In genomic region chr8:104557226-104557625, GRCm38 (mm10) we compare ENCODE assay signal across 31 mouse cellular contexts. TPM values are rescaled to one million over a fixed set of nuclear protein-coding genes. Genes with fewer than 3 reads are reported as not detected.
A peak's percentile ranks its signal among the peaks of the same experiment; 100 is the strongest.
DNase-seq lines count a peak whose midpoint lies in the region; ATAC-seq and TF ChIP-seq lines count a peak whose summit lies in the region.
"Had no signal": no experiment of that assay in that cellular context is flagged by ENCODE, and none has a peak within 500 bp of the region (broad histone marks: within the 10 kb centered on the region; RNA-seq: fewer than 3 reads in every experiment).

No protein-coding gene starts in this region.

- H3K4me1 ChIP-seq in MEL (ENCODE audit: control insufficient read depth in 1 of 2, insufficient read depth in 2 of 2, low read length in 2 of 2): no peaks in the 10 kb centered on the region
- H3K4me1 ChIP-seq in liver, embryonic 13.5 days (replicated peaks): no peaks in the 10 kb centered on the region
- H3K4me1 ChIP-seq in liver, embryonic 16.5 days (ENCODE audit: control insufficient read depth, low read depth, low read length): no peaks in the 10 kb centered on the region
- H3K4me1 ChIP-seq: forebrain, embryonic 10.5 days; forebrain, embryonic 13.5 days; heart, embryonic 12.5 days; heart, embryonic 15.5 days had no signal

- TF ChIP-seq CTCF in MEL (IDR thresholded peaks at IDR 0.05 in 2 of 3, conservative IDR thresholded peaks at IDR 0.05 in 1 of 3; ENCODE audit: control insufficient read depth in 1 of 3, insufficient read depth in 1 of 3, low read depth in 2 of 3, low read length in 3 of 3, poor library complexity in 1 of 3, severe bottlenecking in 1 of 3): no peak
- TF ChIP-seq CTCF in left cerebral cortex, adult 2 months (IDR thresholded peaks at IDR 0.05): no peak

- no peak for TF ChIP-seq RAD21 in MEL (IDR thresholded peaks at IDR 0.05; ENCODE audit: low read depth, low read length)

- no peaks in the 10 kb centered on the region; a peak in 3 of 4 replicates for H3K27me3 ChIP-seq in MEL (ENCODE audit: control insufficient read depth in 1 of 2, insufficient read depth in 2 of 2, low read length in 2 of 2)
- H3K27me3 ChIP-seq in liver, embryonic 13.5 days: peaks cover 11% of the 10 kb centered on the region; the same call in 1 of the 2 replicates
- H3K27me3 ChIP-seq in liver, embryonic 16.5 days (ENCODE audit: control insufficient read depth, insufficient read depth, low read depth, low read length): no peaks in the 10 kb centered on the region
- H3K27me3 ChIP-seq: forebrain, embryonic 13.5 days had no signal

- H3K9me3 ChIP-seq in MEL (replicated peaks; ENCODE audit: insufficient read depth, low read length): no peaks in the 10 kb centered on the region
- H3K9me3 ChIP-seq in liver, embryonic 13.5 days (replicated peaks): no peaks in the 10 kb centered on the region
- no peaks in the 10 kb centered on the region for H3K9me3 ChIP-seq in liver, embryonic 16.5 days (replicated peaks; ENCODE audit: control insufficient read depth, low read length)
- H3K9me3 ChIP-seq: forebrain, embryonic 10.5 days; forebrain, embryonic 13.5 days; heart, embryonic 12.5 days; heart, embryonic 15.5 days had no signal

- TF ChIP-seq EP300 in MEL (IDR thresholded peaks at IDR 0.05; ENCODE audit: low read depth in 1 of 2, low read length in 2 of 2): no peak

- H3K9ac ChIP-seq in MEL (ENCODE audit: control insufficient read depth, low read depth, low read length, poor library complexity, severe bottlenecking): no peak overlapping the region
- H3K9ac ChIP-seq in liver, embryonic 13.5 days: no peak overlapping the region
- no peak overlapping the region for H3K9ac ChIP-seq in liver, embryonic 16.5 days (ENCODE audit: low read depth, low read length)
- H3K9ac ChIP-seq: forebrain, embryonic 13.5 days; heart, embryonic 12.5 days; heart, embryonic 15.5 days; hindbrain, embryonic 14.5 days had no signal

- no peak overlapping the region for H3K4me2 ChIP-seq in liver, embryonic 13.5 days
- no peak overlapping the region for H3K4me2 ChIP-seq in liver, embryonic 16.5 days (ENCODE audit: low read depth, low read length)
- H3K4me2 ChIP-seq: forebrain, embryonic 13.5 days; heart, embryonic 12.5 days; heart, embryonic 15.5 days; hindbrain, embryonic 14.5 days had no signal

- no peak for TF ChIP-seq POLR2A in MEL (IDR thresholded peaks at IDR 0.05; ENCODE audit: control insufficient read depth in 1 of 2, insufficient read depth in 1 of 2, low read depth in 1 of 2, low read length in 2 of 2, poor library complexity in 1 of 2)

- 47% methylated on average over 7 of the region's 7 CpGs for WGBS in liver, embryonic 13.5 days (ENCODE audit: insufficient replicate concordance)
- 55% methylated on average over 7 of the region's 7 CpGs for WGBS in liver, embryonic 16.5 days (ENCODE audit: insufficient replicate concordance)

- intact Hi-C loops in left cerebral cortex, adult 2 months (cut with DNase I): no loop called here

- no peaks in the 10 kb centered on the region for H3K36me3 ChIP-seq in MEL (ENCODE audit: control insufficient read depth in 1 of 2, insufficient read depth in 2 of 2, low read length in 2 of 2)
- no peaks in the 10 kb centered on the region for H3K36me3 ChIP-seq in liver, embryonic 13.5 days
- H3K36me3 ChIP-seq in liver, embryonic 16.5 days (ENCODE audit: control insufficient read depth, insufficient read depth): no peaks in the 10 kb centered on the region
- H3K36me3 ChIP-seq: forebrain, embryonic 10.5 days; heart, embryonic 12.5 days; heart, embryonic 15.5 days had no signal

- H3K4me3 ChIP-seq in MEL (ENCODE audit: control insufficient read depth in 1 of 2, insufficient read depth in 1 of 2, low read depth in 2 of 2, low read length in 2 of 2): no peak overlapping the region
- H3K4me3 ChIP-seq in liver, embryonic 13.5 days (replicated peaks): no peak overlapping the region
- no peak overlapping the region for H3K4me3 ChIP-seq in liver, embryonic 16.5 days (ENCODE audit: low read depth, low read length)
- H3K4me3 ChIP-seq in left cerebral cortex, adult 2 months: no peak overlapping the region
- H3K4me3 ChIP-seq: forebrain, embryonic 10.5 days; forebrain, embryonic 13.5 days; heart, embryonic 12.5 days; heart, embryonic 15.5 days had no signal

- no peaks in the 10 kb centered on the region for H3K79me2 ChIP-seq in MEL (ENCODE audit: control insufficient read depth, insufficient read depth, low read length, poor library complexity)

- DNase-seq in MEL (ENCODE audit: low read depth, low spot score) (no peak), liver (peak; percentile 33)
- no peak for DNase-seq in liver, embryonic 13.5 days
- DNase-seq in thymus, adult 18-20 months: no peak
- DNase-seq in gastrocnemius, postnatal 4 days (ENCODE audit: low spot score in 2 of 2): no peak
- DNase-seq in left cerebral cortex, adult 2 months (ENCODE audit: extremely low spot score in 1 of 2, low spot score in 2 of 2): no peak
- DNase-seq in spleen, adult 12 weeks (ENCODE audit: low spot score): no peak
- DNase-seq: adrenal gland, adult 8-10 months; adrenal gland, postnatal 25 days; cerebellum, adult 18-20 months; cerebellum, adult 9-11 months; cerebellum, postnatal 25 days; gastrocnemius, postnatal 10 days; gastrocnemius, postnatal 36 days; heart, adult 18-20 months; heart, postnatal 10 days; heart, postnatal 4 days had no signal

- no peak overlapping the region for H3K27ac ChIP-seq in MEL (ENCODE audit: control insufficient read depth, low read depth, low read length)
- no peak overlapping the region for H3K27ac ChIP-seq in liver, embryonic 13.5 days
- H3K27ac ChIP-seq in liver, embryonic 16.5 days (ENCODE audit: low read length): no peak overlapping the region
- H3K27ac ChIP-seq in left cerebral cortex, adult 2 months: no peak overlapping the region
- H3K27ac ChIP-seq: forebrain, embryonic 10.5 days; forebrain, embryonic 13.5 days; heart, embryonic 15.5 days; hindbrain, embryonic 14.5 days; hindbrain, postnatal 0 days had no signal

- ATAC-seq in liver, embryonic 13.5 days (ENCODE audit: low read depth): peak; percentile 62
- ATAC-seq in liver, embryonic 16.5 days (ENCODE audit: low read depth): peak; percentile 27; the same call in 1 of the 2 replicates
- ATAC-seq: activated CD4-positive, CD25-positive, alpha-beta regulatory T cell, adult 4 months; CD4-positive, CD25-positive, alpha-beta regulatory T cell, adult 4 months; forebrain, embryonic 13.5 days; forebrain, embryonic 16.5 days; hindbrain, postnatal 0 days had no signal

TF ChIP-seq in MEL, 35 proteins besides CTCF, POLR2A, EP300 and RAD21:
- TF ChIP-seq ZNF384 (IDR thresholded peaks at IDR 0.05; ENCODE audit: low read depth, low read length) (0 out of 2 replicates have a peak, but pooled peaks have one; percentile 3), E2F4 (IDR thresholded peaks at IDR 0.05; ENCODE audit: borderline replicate concordance, low read depth, low read length) (no peak)

RNA-seq across cellular contexts. Expression of gene Car7, which starts 22.7 kb away (rescaled TPM):
- total RNA-seq in MEL (2012; rRNA removed): 2.9 and 3.1 TPM in 2 replicates
- polyA plus RNA-seq in MEL (2012; ENCODE audit: insufficient read depth in 1 of 2, insufficient read length in 2 of 2, low read depth in 1 of 2, low replicate concordance in 2 of 2, missing spikeins in 1 of 2): 1 to 10 TPM in 1 of 2 experiments, not detected in 1; 2.4 TPM
- 3.7 and 4.2 TPM in 2 replicates for polyA plus RNA-seq in liver, embryonic 13.5 days (2015; fragmentation: Nextera tagmentation; extraction: Ambion mirVana)
- 2.0 and 3.4 TPM in 2 replicates for polyA plus RNA-seq in liver, embryonic 16.5 days (2015; fragmentation: Nextera tagmentation; extraction: Ambion mirVana)
- total RNA-seq in gastrocnemius, postnatal 4 days (2021): under 1 TPM; 0.64 to 0.80 TPM
- 10 to 100 TPM; 31.9 to 32.3 TPM for total RNA-seq in left cerebral cortex, adult 2 months (2021)

RNA-seq across cellular contexts. Expression of gene Nae1, which starts 22.8 kb away (rescaled TPM):
- total RNA-seq in MEL (2012; rRNA removed): 41.9 and 49.7 TPM in 2 replicates
- polyA plus RNA-seq in MEL (2012; ENCODE audit: insufficient read depth in 1 of 2, insufficient read length in 2 of 2, low read depth in 1 of 2, low replicate concordance in 2 of 2, missing spikeins in 1 of 2): 10 to 100 TPM in 1 of 2 experiments, not detected in 1; 39.2 TPM
- 43.1 and 49.9 TPM in 2 replicates for polyA plus RNA-seq in liver, embryonic 13.5 days (2015; fragmentation: Nextera tagmentation; extraction: Ambion mirVana)
- polyA plus RNA-seq in liver, embryonic 16.5 days (2015; fragmentation: Nextera tagmentation; extraction: Ambion mirVana): 23.0 and 28.5 TPM in 2 replicates
- total RNA-seq in gastrocnemius, postnatal 4 days (2021): 10 to 100 TPM; 34.8 to 41.8 TPM
- total RNA-seq in left cerebral cortex, adult 2 months (2021): 10 to 100 TPM; 47.0 to 51.2 TPM

RNA-seq across cellular contexts. Expression of gene Pdp2, which starts 34.0 kb away (rescaled TPM):
- total RNA-seq in MEL (2012; rRNA removed): 12.2 and 12.3 TPM in 2 replicates
- polyA plus RNA-seq in MEL (2012; ENCODE audit: insufficient read depth in 1 of 2, insufficient read length in 2 of 2, low read depth in 1 of 2, low replicate concordance in 2 of 2, missing spikeins in 1 of 2): 10 to 100 TPM in 1 of 2 experiments, not detected in 1; 12.4 TPM
- polyA plus RNA-seq in liver, embryonic 13.5 days (2015; fragmentation: Nextera tagmentation; extraction: Ambion mirVana): 4.4 and 5.7 TPM in 2 replicates
- 3.4 and 3.9 TPM in 2 replicates for polyA plus RNA-seq in liver, embryonic 16.5 days (2015; fragmentation: Nextera tagmentation; extraction: Ambion mirVana)
- 1 to 10 TPM; 5.9 to 6.9 TPM for total RNA-seq in gastrocnemius, postnatal 4 days (2021)
- 1 to 10 TPM; 8.4 to 8.5 TPM for total RNA-seq in left cerebral cortex, adult 2 months (2021)

RNA-seq across cellular contexts. Expression of gene Terb1, which starts 47.5 kb away (rescaled TPM):
- total RNA-seq in MEL (2012; rRNA removed): not detected in 2 replicates
- not detected for polyA plus RNA-seq in MEL (2012; ENCODE audit: insufficient read depth in 1 of 2, insufficient read length in 2 of 2, low read depth in 1 of 2, low replicate concordance in 2 of 2, missing spikeins in 1 of 2)
- polyA plus RNA-seq in liver, embryonic 13.5 days (2015; fragmentation: Nextera tagmentation; extraction: Ambion mirVana): 0.03 TPM in 1 of 2 replicates, not detected in the other
- polyA plus RNA-seq in liver, embryonic 16.5 days (2015; fragmentation: Nextera tagmentation; extraction: Ambion mirVana): 0.02 and 0.08 TPM in 2 replicates
- under 1 TPM; 0.22 to 0.36 TPM for total RNA-seq in gastrocnemius, postnatal 4 days (2021)
- 1 to 10 TPM; 1.9 to 2.0 TPM for total RNA-seq in left cerebral cortex, adult 2 months (2021)
- total RNA-seq: adrenal gland, postnatal 25 days; common myeloid progenitor, adult 5-6 weeks; gastrocnemius, adult 18-20 months; gastrocnemius, postnatal 10 days; gastrocnemius, postnatal 36 days; heart, adult 18-20 months; heart, postnatal 10 days; heart, postnatal 4 days had no signal
- polyA plus RNA-seq: C2C12; hindbrain, embryonic 11.5 days had no signal
